Mouse (Mus musculus): ENCODE results near the gene Ehhadh. TPM values are rescaled to one million over a fixed set of nuclear protein-coding genes. Genes with fewer than 3 reads are reported as not detected.
"Not testable (repeated sequence)": the region's sequence is repeated elsewhere in the genome, so short reads cannot be mapped to it uniquely, and the experiment has no call there.

The Ehhadh gene
- polyA plus RNA-seq, 1 experiment from 2014 or later: 2.6 TPM

GRCm38 (mm10) chr16:21793080-21793810, 5.6 kb upstream of the Ehhadh start:
- H3K9me3 ChIP-seq; ATAC-seq (ENCODE audit: low FRiP score, low read depth); H3K27ac ChIP-seq; H3K4me1 ChIP-seq; H3K27me3 ChIP-seq; H3K36me3 ChIP-seq: not testable (repeated sequence)
- peak overlapping the region; percentile 83 for H3K4me3 ChIP-seq
- peak overlapping the region; percentile 85 for H3K4me2 ChIP-seq (replicated peaks)
- peak overlapping the region; percentile 85 for H3K9ac ChIP-seq
- WGBS: 33% methylated on average over 2 of the region's 2 CpGs

- Histone ChIP-seq H3K9me3 (no peaks in the 10 kb centered on the region), H3K27me3 (no peaks in the 10 kb centered on the region), H3K36me3 (no peaks in the 10 kb centered on the region), H3K4me3 (no peak overlapping the region), H3K4me2 (replicated peaks) (no peak overlapping the region), H3K4me1 (peaks cover 17% of the 10 kb centered on the region), H3K27ac (no peak overlapping the region), H3K9ac (no peak overlapping the region)
- no peak for ATAC-seq (ENCODE audit: low FRiP score, low read depth)
- WGBS: 61% methylated on average over 3 of the region's 3 CpGs
Measured at GRCm38 (mm10) chr16:21791779-21792178, 4.2 kb upstream of the Ehhadh start.

GRCm38 (mm10) chr16:21790469-21790868, 2.9 kb upstream of the Ehhadh start:
- Histone ChIP-seq H3K4me3 (no peak overlapping the region), H3K9me3 (no peaks in the 10 kb centered on the region), H3K27me3 (no peaks in the 10 kb centered on the region), H3K36me3 (no peaks in the 10 kb centered on the region), H3K4me1 (peaks cover 17% of the 10 kb centered on the region), H3K4me2 (replicated peaks) (no peak overlapping the region), H3K27ac (no peak overlapping the region), H3K9ac (no peak overlapping the region)
- no peak for ATAC-seq (ENCODE audit: low FRiP score, low read depth)
- 10% methylated on average over 1 of the region's 1 CpGs for WGBS

- Histone ChIP-seq H3K4me3 (no peak overlapping the region), H3K4me1 (peaks cover 12% of the 10 kb centered on the region; the same call in 1 of the 2 replicates), H3K9me3 (no peaks in the 10 kb centered on the region), H3K36me3 (no peaks in the 10 kb centered on the region), H3K27ac (no peak overlapping the region), H3K9ac (no peak overlapping the region), H3K4me2 (replicated peaks) (no peak overlapping the region), H3K27me3 (no peaks in the 10 kb centered on the region)
- no peak for ATAC-seq (ENCODE audit: low FRiP score, low read depth)
- WGBS: 79% methylated on average over 2 of the region's 2 CpGs
Measured at GRCm38 (mm10) chr16:21789180-21789579, 1.6 kb upstream of the Ehhadh start.

GRCm38 (mm10) chr16:21788581-21788980, 974 bp upstream of the Ehhadh start:
- peak overlapping the region; percentile 80; the same call in 1 of the 2 replicates for H3K4me2 ChIP-seq (replicated peaks)
- H3K27ac ChIP-seq: no peak overlapping the region
- no peak for ATAC-seq (ENCODE audit: low FRiP score, low read depth)
- no peak overlapping the region for H3K4me3 ChIP-seq
- no peaks in the 10 kb centered on the region for H3K27me3 ChIP-seq
- no peaks in the 10 kb centered on the region for H3K9me3 ChIP-seq
- 40% methylated on average over 3 of the region's 3 CpGs for WGBS
- H3K36me3 ChIP-seq: no peaks in the 10 kb centered on the region
- H3K4me1 ChIP-seq: peaks cover 10% of the 10 kb centered on the region; the same call in 1 of the 2 replicates
- no peak overlapping the region for H3K9ac ChIP-seq

GRCm38 (mm10) chr16:21786317-21786716, 1.3 kb downstream of the Ehhadh start:
- H3K9me3 ChIP-seq: no peaks in the 10 kb centered on the region
- H3K4me3 ChIP-seq: no peak overlapping the region
- H3K27ac ChIP-seq: no peak overlapping the region
- no peaks in the 10 kb centered on the region for H3K27me3 ChIP-seq
- H3K4me2 ChIP-seq (replicated peaks): no peak overlapping the region
- 90% methylated on average over 8 of the region's 8 CpGs for WGBS
- no peak overlapping the region for H3K9ac ChIP-seq
- ATAC-seq (ENCODE audit: low FRiP score, low read depth): no peak
- H3K36me3 ChIP-seq: no peaks in the 10 kb centered on the region
- peaks cover 8% of the 10 kb centered on the region; the same call in 1 of the 2 replicates for H3K4me1 ChIP-seq

GRCm38 (mm10) chr16:21785000-21785399, 2.6 kb downstream of the Ehhadh start:
- 73% methylated on average over 4 of the region's 4 CpGs for WGBS
- Histone ChIP-seq H3K36me3 (no peaks in the 10 kb centered on the region), H3K27me3 (no peaks in the 10 kb centered on the region), H3K9ac (no peak overlapping the region), H3K4me3 (no peak overlapping the region), H3K27ac (no peak overlapping the region), H3K4me2 (replicated peaks) (no peak overlapping the region), H3K9me3 (no peaks in the 10 kb centered on the region), H3K4me1 (peaks cover 8% of the 10 kb centered on the region; the same call in 1 of the 2 replicates)
- no peak for ATAC-seq (ENCODE audit: low FRiP score, low read depth)

GRCm38 (mm10) chr16:21782807-21783206, 4.8 kb downstream of the Ehhadh start:
- no peak overlapping the region for H3K4me3 ChIP-seq

GRCm38 (mm10) chr16:21781895-21782294, 5.7 kb downstream of the Ehhadh start:
- Histone ChIP-seq H3K27me3 (no peaks in the 10 kb centered on the region), H3K4me3 (no peak overlapping the region), H3K9me3 (no peaks in the 10 kb centered on the region), H3K4me1 (no peaks in the 10 kb centered on the region), H3K36me3 (no peaks in the 10 kb centered on the region), H3K4me2 (replicated peaks) (no peak overlapping the region), H3K27ac (no peak overlapping the region), H3K9ac (no peak overlapping the region)
- no peak for ATAC-seq (ENCODE audit: low FRiP score, low read depth)
- 86% methylated on average over 3 of the region's 3 CpGs for WGBS

More at GRCm38 (mm10) chr16:21782807-21783206, 4.8 kb downstream of the Ehhadh start:
- Histone ChIP-seq H3K4me1 (peaks cover 5% of the 10 kb centered on the region; the same call in 1 of the 2 replicates), H3K4me2 (replicated peaks) (no peak overlapping the region), H3K27me3 (no peaks in the 10 kb centered on the region), H3K9me3 (no peaks in the 10 kb centered on the region), H3K9ac (no peak overlapping the region), H3K36me3 (no peaks in the 10 kb centered on the region), H3K27ac (no peak overlapping the region; the same call in 1 of the 2 replicates)
- ATAC-seq (ENCODE audit: low FRiP score, low read depth): no peak
- WGBS: 61% methylated on average over 2 of the region's 2 CpGs

- 57% methylated on average over 3 of the region's 3 CpGs for WGBS
- H3K9me3 ChIP-seq: no peaks in the 10 kb centered on the region
- H3K4me1 ChIP-seq: no peaks in the 10 kb centered on the region
- no peak for ATAC-seq (ENCODE audit: low FRiP score, low read depth)
- H3K4me3 ChIP-seq: no peak overlapping the region
- H3K27me3 ChIP-seq: no peaks in the 10 kb centered on the region
- H3K4me2 ChIP-seq (replicated peaks): no peak overlapping the region
- no peaks in the 10 kb centered on the region for H3K36me3 ChIP-seq
- H3K9ac ChIP-seq: no peak overlapping the region
- H3K27ac ChIP-seq: no peak overlapping the region
Measured at GRCm38 (mm10) chr16:21781277-21781676, 6.3 kb downstream of the Ehhadh start.

- no peaks in the 10 kb centered on the region for H3K4me1 ChIP-seq
- no peak overlapping the region for H3K4me3 ChIP-seq
- no peaks in the 10 kb centered on the region for H3K36me3 ChIP-seq
- 92% methylated on average over 4 of the region's 4 CpGs for WGBS
- no peaks in the 10 kb centered on the region for H3K9me3 ChIP-seq
- no peak overlapping the region for H3K9ac ChIP-seq
- H3K4me2 ChIP-seq (replicated peaks): no peak overlapping the region
- ATAC-seq (ENCODE audit: low FRiP score, low read depth): no peak
- no peaks in the 10 kb centered on the region for H3K27me3 ChIP-seq
- no peak overlapping the region for H3K27ac ChIP-seq
Measured at GRCm38 (mm10) chr16:21779149-21779548, 8.5 kb downstream of the Ehhadh start.

- Histone ChIP-seq H3K9ac (peak overlapping the region; percentile 13; the same call in 1 of the 2 replicates), H3K4me1 (no peaks in the 10 kb centered on the region), H3K4me3 (peak overlapping the region; percentile 24), H3K4me2 (replicated peaks) (peak overlapping the region; percentile 38), H3K9me3 (no peaks in the 10 kb centered on the region), H3K36me3 (no peaks in the 10 kb centered on the region), H3K27ac (no peak overlapping the region), H3K27me3 (no peaks in the 10 kb centered on the region)
- WGBS: 42% methylated on average over 3 of the region's 3 CpGs
- ATAC-seq (ENCODE audit: low FRiP score, low read depth): no peak
Measured at GRCm38 (mm10) chr16:21778293-21778866, 9.2 kb downstream of the Ehhadh start.
